ENCODE assay signal across 15 mouse cellular contexts in the genomic region with DNA sequence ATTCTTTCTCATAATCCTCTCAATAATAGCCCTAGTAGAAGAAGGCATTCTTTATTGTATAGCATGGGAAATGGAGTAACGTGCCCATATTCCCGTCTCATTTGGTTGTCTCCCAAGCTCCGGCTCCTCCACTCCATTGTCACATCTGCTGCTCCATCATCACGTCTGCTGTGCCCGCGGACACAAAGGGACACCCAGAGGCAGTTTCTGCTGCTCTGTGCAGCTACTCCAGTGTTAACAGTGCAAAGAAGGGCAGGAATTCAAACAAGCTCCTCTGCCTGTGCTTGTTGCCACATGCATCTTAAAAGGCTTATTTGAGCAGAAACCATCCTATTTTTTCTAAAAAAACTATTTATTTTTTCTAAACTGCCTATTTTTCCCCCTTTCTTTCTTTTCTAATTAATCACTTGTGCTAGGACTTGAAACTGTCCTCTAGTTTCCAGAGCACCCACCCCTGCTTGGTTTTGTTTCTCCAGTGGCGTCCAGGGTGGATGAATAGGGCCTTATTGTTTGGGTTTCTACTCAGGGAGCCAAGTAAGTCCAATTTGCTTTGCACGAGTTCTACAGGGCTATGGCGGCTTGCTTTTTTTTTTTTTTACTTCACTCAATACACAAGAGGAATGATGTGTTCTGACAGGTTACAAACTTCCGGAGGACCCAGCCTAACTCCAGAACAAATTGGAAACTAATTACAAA. TPM values are rescaled to one million over a fixed set of nuclear protein-coding genes. Genes with fewer than 3 reads are reported as not detected.
DNase-seq lines count a peak whose midpoint lies in the region; ATAC-seq and TF ChIP-seq lines count a peak whose summit lies in the region.
"Had no signal": no experiment of that assay in that cellular context is flagged by ENCODE, and none has a peak within 500 bp of the region (broad histone marks: within the 10 kb centered on the region; RNA-seq: fewer than 3 reads in every experiment).

No protein-coding gene starts in this region.

- intact Hi-C loops in heart, postnatal 10 days (cut with DNase I) = no loop called here

- TF ChIP-seq CTCF in stomach, postnatal 0 days (IDR thresholded peaks at IDR 0.05; ENCODE audit: low read depth) = no peak

- no peak overlapping the region for H3K4me3 ChIP-seq in forebrain, embryonic 10.5 days
- no peak overlapping the region for H3K4me3 ChIP-seq in forebrain, embryonic 15.5 days
- no peak overlapping the region for H3K4me3 ChIP-seq in stomach, embryonic 14.5 days (ENCODE audit: low read depth, low read length)
- no peak overlapping the region for H3K4me3 ChIP-seq in stomach, postnatal 0 days (ENCODE audit: low read depth, low read length)
- H3K4me3 ChIP-seq in midbrain, embryonic 11.5 days (ENCODE audit: low read depth, low read length) = no peak overlapping the region

- no peak for ATAC-seq in forebrain, embryonic 15.5 days (replicated peaks)
- no peak for ATAC-seq in stomach, embryonic 14.5 days (ENCODE audit: insufficient number of reproducible peaks, insufficient read depth, low FRiP score, low read depth)
- no peak for ATAC-seq in stomach, postnatal 0 days (ENCODE audit: low FRiP score, low TSS enrichment)
- no peak; the same call in 1 of the 2 replicates for ATAC-seq in midbrain, embryonic 11.5 days (ENCODE audit: low FRiP score)
- ATAC-seq: activated CD4-positive, CD25-positive, alpha-beta regulatory T cell, adult 4 months had no signal

- H3K9ac ChIP-seq in forebrain, embryonic 15.5 days (replicated peaks) = no peak overlapping the region
- no peak overlapping the region for H3K9ac ChIP-seq in stomach, embryonic 14.5 days (replicated peaks; ENCODE audit: low read depth, low read length)
- H3K9ac ChIP-seq in stomach, postnatal 0 days (ENCODE audit: low read length) = no peak overlapping the region
- H3K9ac ChIP-seq in midbrain, embryonic 11.5 days (ENCODE audit: low read length) = no peak overlapping the region

- H3K27ac ChIP-seq in forebrain, embryonic 10.5 days = peak overlapping the region; percentile 66
- H3K27ac ChIP-seq in forebrain, embryonic 15.5 days (replicated peaks) = no peak overlapping the region
- peak overlapping the region; percentile 27; the same call in 1 of the 2 replicates for H3K27ac ChIP-seq in stomach, embryonic 14.5 days (ENCODE audit: low read length)
- H3K27ac ChIP-seq in stomach, postnatal 0 days (replicated peaks) = no peak overlapping the region; the same call in 1 of the 2 replicates
- H3K27ac ChIP-seq in midbrain, embryonic 11.5 days (ENCODE audit: low read depth, low read length) = no peak overlapping the region
- H3K27ac ChIP-seq: macrophage had no signal

- no peaks in the 10 kb centered on the region for H3K27me3 ChIP-seq in forebrain, embryonic 10.5 days (ENCODE audit: poor library complexity, severe bottlenecking)
- H3K27me3 ChIP-seq in forebrain, embryonic 15.5 days = no peaks in the 10 kb centered on the region
- H3K27me3 ChIP-seq in stomach, embryonic 14.5 days (ENCODE audit: control insufficient read depth, insufficient read depth, low read length) = no peaks in the 10 kb centered on the region
- no peaks in the 10 kb centered on the region for H3K27me3 ChIP-seq in stomach, postnatal 0 days (ENCODE audit: control insufficient read depth, insufficient read depth, low read length)
- no peaks in the 10 kb centered on the region for H3K27me3 ChIP-seq in midbrain, embryonic 11.5 days (ENCODE audit: control insufficient read depth, insufficient read depth, low read length)

- peaks cover 33% of the 10 kb centered on the region for H3K4me1 ChIP-seq in forebrain, embryonic 10.5 days
- H3K4me1 ChIP-seq in forebrain, embryonic 15.5 days = peaks cover 5% of the 10 kb centered on the region
- H3K4me1 ChIP-seq in stomach, embryonic 14.5 days (ENCODE audit: control insufficient read depth, insufficient read depth, low read length) = no peaks in the 10 kb centered on the region
- no peaks in the 10 kb centered on the region for H3K4me1 ChIP-seq in stomach, postnatal 0 days (replicated peaks; ENCODE audit: control insufficient read depth, insufficient read depth)
- 0 out of 2 replicates have a peak, but pooled peaks cover 3% of the 10 kb centered on the region for H3K4me1 ChIP-seq in midbrain, embryonic 11.5 days (ENCODE audit: control insufficient read depth, insufficient read depth, low read length)

- no peaks in the 10 kb centered on the region for H3K36me3 ChIP-seq in forebrain, embryonic 10.5 days (replicated peaks)
- no peaks in the 10 kb centered on the region for H3K36me3 ChIP-seq in forebrain, embryonic 15.5 days
- H3K36me3 ChIP-seq in stomach, embryonic 14.5 days (ENCODE audit: control insufficient read depth, insufficient read depth, low read length) = no peaks in the 10 kb centered on the region
- H3K36me3 ChIP-seq in stomach, postnatal 0 days (ENCODE audit: control insufficient read depth, insufficient read depth, low read length) = no peaks in the 10 kb centered on the region
- H3K36me3 ChIP-seq in midbrain, embryonic 11.5 days (ENCODE audit: control insufficient read depth, insufficient read depth, low read length) = no peaks in the 10 kb centered on the region

- WGBS in forebrain, embryonic 10.5 days = 54% methylated on average over 10 of the region's 10 CpGs
- 14% methylated on average over 10 of the region's 10 CpGs for WGBS in forebrain, embryonic 15.5 days
- 60% methylated on average over 10 of the region's 10 CpGs for WGBS in stomach, embryonic 14.5 days
- 54% methylated on average over 10 of the region's 10 CpGs for WGBS in stomach, postnatal 0 days
- WGBS in midbrain, embryonic 11.5 days = 56% methylated on average over 10 of the region's 10 CpGs

- no peak for TF ChIP-seq EP300 in stomach, postnatal 0 days (optimal IDR thresholded peaks at IDR 0.05)

- DNase-seq in forebrain, embryonic 10.5 days (ENCODE audit: extremely low spot score, low spot score) = no peak
- DNase-seq in stomach, postnatal 0 days (ENCODE audit: low spot score) = no peak
- peak; percentile 81 for DNase-seq in midbrain, embryonic 11.5 days (ENCODE audit: low spot score, missing footprints)
- no peak for DNase-seq in adrenal gland, postnatal 14 days
- no peak for DNase-seq in heart, postnatal 10 days
- no peak for DNase-seq in urinary bladder, postnatal 14 days (ENCODE audit: low spot score)
- DNase-seq: adrenal gland, postnatal 36 days; cerebellum, postnatal 36 days; kidney, adult 8-10 months; lung, adult 2 months; thymus, postnatal 14 days had no signal

- no peaks in the 10 kb centered on the region for H3K9me3 ChIP-seq in forebrain, embryonic 10.5 days
- no peaks in the 10 kb centered on the region for H3K9me3 ChIP-seq in forebrain, embryonic 15.5 days
- no peaks in the 10 kb centered on the region for H3K9me3 ChIP-seq in stomach, embryonic 14.5 days (ENCODE audit: control insufficient read depth, low read depth, low read length)
- H3K9me3 ChIP-seq in stomach, postnatal 0 days (ENCODE audit: control insufficient read depth, low read length) = no peaks in the 10 kb centered on the region
- no peaks in the 10 kb centered on the region for H3K9me3 ChIP-seq in midbrain, embryonic 11.5 days (ENCODE audit: control insufficient read depth, low read length)

- H3K4me2 ChIP-seq in forebrain, embryonic 15.5 days (replicated peaks) = no peak overlapping the region
- H3K4me2 ChIP-seq in stomach, embryonic 14.5 days (replicated peaks; ENCODE audit: low read depth, low read length) = no peak overlapping the region
- H3K4me2 ChIP-seq in stomach, postnatal 0 days (replicated peaks; ENCODE audit: low read depth) = no peak overlapping the region
- no peak overlapping the region for H3K4me2 ChIP-seq in midbrain, embryonic 11.5 days

RNA-seq across cellular contexts. Expression of a gene that starts 45.7 kb away (rescaled TPM):
- polyA plus RNA-seq in forebrain, embryonic 10.5 days (2016; fragmentation: Nextera tagmentation; extraction: Ambion mirVana) = 30.9 and 32.4 TPM in 2 replicates
- 21.4 and 22.9 TPM in 2 replicates for polyA plus RNA-seq in forebrain, embryonic 15.5 days (2015; fragmentation: Nextera tagmentation; extraction: Ambion mirVana)
- polyA plus RNA-seq in stomach, embryonic 14.5 days (2014; fragmentation: Nextera tagmentation; extraction: Ambion mirVana) = 55.2 and 60.1 TPM in 2 replicates
- polyA plus RNA-seq in stomach, postnatal 0 days (2015; fragmentation: Nextera tagmentation; extraction: Ambion mirVana) = 95.4 and 99.6 TPM in 2 replicates
- polyA plus RNA-seq in midbrain, embryonic 11.5 days (2014; fragmentation: Nextera tagmentation; extraction: Ambion mirVana) = 29.1 and 31.7 TPM in 2 replicates
- 32.8 and 78.7 TPM in 2 replicates for total RNA-seq in adrenal gland, postnatal 14 days (2021)
- total RNA-seq in heart, postnatal 10 days (2021) = 10 to 100 TPM; 22.9 to 27.0 TPM

RNA-seq across cellular contexts. Expression of a gene that starts 57.6 kb away (rescaled TPM):
- polyA plus RNA-seq in forebrain, embryonic 10.5 days (2016; fragmentation: Nextera tagmentation; extraction: Ambion mirVana) = 22.7 and 26.2 TPM in 2 replicates
- polyA plus RNA-seq in forebrain, embryonic 15.5 days (2015; fragmentation: Nextera tagmentation; extraction: Ambion mirVana) = 13.1 and 13.7 TPM in 2 replicates
- 17.2 and 20.4 TPM in 2 replicates for polyA plus RNA-seq in stomach, embryonic 14.5 days (2014; fragmentation: Nextera tagmentation; extraction: Ambion mirVana)
- polyA plus RNA-seq in stomach, postnatal 0 days (2015; fragmentation: Nextera tagmentation; extraction: Ambion mirVana) = 19.7 and 20.1 TPM in 2 replicates
- polyA plus RNA-seq in midbrain, embryonic 11.5 days (2014; fragmentation: Nextera tagmentation; extraction: Ambion mirVana) = 23.6 and 23.8 TPM in 2 replicates
- total RNA-seq in adrenal gland, postnatal 14 days (2021) = 29.6 and 30.7 TPM in 2 replicates
- 1 to 10 TPM; 7.2 to 8.9 TPM for total RNA-seq in heart, postnatal 10 days (2021)

Comparison
In these comparisons a context has a peak if more than half of its experiments do, and no peak if none do; other contexts are left out.
1. H3K27ac ChIP-seq: peak in forebrain, embryonic 10.5 days (single experiment) and stomach, embryonic 14.5 days (single experiment); none in forebrain, embryonic 15.5 days (single experiment), stomach, postnatal 0 days (single experiment) and midbrain, embryonic 11.5 days (single experiment).